Mouse (Mus musculus): ENCODE measurements around the gene Scgb1b2.

Gene Scgb1b2

GRCm38 (mm10) chr7:31291721-31292120 lies at the start of gene Scgb1b2:
Scgb1b2 (minus strand) TSS chr7:31291821.
- no peak for DNase-seq (ENCODE audit: low spot score in 2 of 2)

- DNase-seq (ENCODE audit: low spot score in 2 of 2), result no peak
Measured at GRCm38 (mm10) chr7:31290208-31290607, 1.4 kb downstream of the Scgb1b2 start, which contains the start of gene Scgb2b2. Scgb2b2 (plus strand) TSS chr7:31290508.

Measured in cerebellum, postnatal 4 days (tissue).